Mouse (Mus musculus) forebrain, embryonic 16.5 days (tissue): ENCODE results near the gene Selenov. TPM values are rescaled to one million over a fixed set of nuclear protein-coding genes. Genes with fewer than 3 reads are reported as not detected.
A peak's percentile ranks its signal among the peaks of the same experiment; 100 is the strongest.

Experiments used
- ATAC-seq: fragments of 200-750 bp; cut with Nextera tagmentation; 2 replicates; pipeline ENCODE4 v1.8.0; 2017; ENCODE audit warnings: mild to moderate bottlenecking, moderate library complexity
- H3K27ac ChIP-seq: fragments of 300-500 bp; sonication (generic); 2 replicates; pipeline ENCODE4 v1.5.1; 2014; ENCODE audit warnings: low read length, control low read depth
- H3K27me3 ChIP-seq: fragments of 300-500 bp; sonication (generic); replicated peaks from 2 replicates; pipeline ENCODE4 v1.6.1; 2014; ENCODE audit warnings: low read length; ENCODE audit not compliant: control insufficient read depth, insufficient read depth
- H3K36me3 ChIP-seq: fragments of 300-500 bp; sonication (generic); 2 replicates; pipeline ENCODE4 v1.6.1; 2014; ENCODE audit not compliant: control insufficient read depth, insufficient read depth
- H3K4me1 ChIP-seq: fragments of 300-500 bp; sonication (generic); replicated peaks from 2 replicates; pipeline ENCODE4 v1.6.1; 2014; ENCODE audit warnings: low read length; ENCODE audit not compliant: control insufficient read depth, insufficient read depth
- H3K4me2 ChIP-seq: fragments of 300-500 bp; sonication (generic); 2 replicates; pipeline ENCODE4 v1.6.1; 2014; ENCODE audit warnings: mild to moderate bottlenecking, low read length, control low read depth
- H3K4me3 ChIP-seq: fragments of 300-500 bp; sonication (generic); replicated peaks from 2 replicates; pipeline ENCODE4 v1.5.1; 2014; ENCODE audit warnings: mild to moderate bottlenecking, low read length, control low read depth
- H3K9ac ChIP-seq: fragments of 300-500 bp; sonication (generic); replicated peaks from 2 replicates; pipeline ENCODE4 v1.6.1; 2014; ENCODE audit warnings: low read depth, low read length, control low read depth
- H3K9me3 ChIP-seq: fragments of 300-500 bp; sonication (generic); 2 replicates; pipeline ENCODE4 v1.6.1; 2016; ENCODE audit warnings: low read length; ENCODE audit not compliant: control insufficient read depth
- WGBS: fragments of 180-500 bp; shearing (Covaris S2); extraction: QIAGEN DNeasy Blood & Tissue Kit; methylation state at CpG from one replicate; pipeline ENCODE4 v1.1.7; 2014; 5-methylcytosine and 5-hydroxymethylcytosine counted together
- polyA plus RNA-seq: library from polyadenylated mRNA; unstranded; fragments of >200 nt; fragmentation: Nextera tagmentation; extraction: Ambion mirVana; gene quantifications from 2 replicates; pipeline ENCODE4 v1.2.1, GENCODE M21; 2015

The Selenov gene
- polyA plus RNA-seq, 1 experiment from 2014 or later = 0.16 TPM

- Histone ChIP-seq H3K36me3 (peaks cover 14% of the 10 kb centered on the region), H3K27me3 (no peaks in the 10 kb centered on the region; the same call in 1 of the 2 replicates), H3K9me3 (no peaks in the 10 kb centered on the region), H3K4me3 (peak within 1 kb of the TSS; percentile 47), H3K9ac (peak within 1 kb of the TSS; percentile 72), H3K4me2 (peak within 1 kb of the TSS; percentile 63), H3K4me1 (peaks cover 23% of the 10 kb centered on the region), H3K27ac (peak within 1 kb of the TSS; percentile 72)
- WGBS = under 1% methylated on average over 30 of the region's 30 CpGs
- peak; percentile 78 for ATAC-seq
Observed at GRCm38 (mm10) chr7:28301616-28302433, 10.8 kb upstream of the Selenov start, which contains the start of gene Dll3. Dll3 (minus strand) TSS chr7:28302238.

- peaks cover 25% of the 10 kb centered on the region for H3K4me1 ChIP-seq
- H3K9ac ChIP-seq = peak overlapping the region; percentile 16; the same call in 1 of the 2 replicates
- ATAC-seq = no peak
- no peaks in the 10 kb centered on the region for H3K36me3 ChIP-seq
- 6% methylated on average over 43 of the region's 43 CpGs for WGBS
- no peak overlapping the region for H3K27ac ChIP-seq
- H3K4me2 ChIP-seq = peak overlapping the region; percentile 37
- peak overlapping the region; percentile 6; the same call in 1 of the 2 replicates for H3K4me3 ChIP-seq
- no peaks in the 10 kb centered on the region for H3K9me3 ChIP-seq
- peaks cover 2% of the 10 kb centered on the region for H3K27me3 ChIP-seq
Observed at GRCm38 (mm10) chr7:28298837-28299625, 8.0 kb upstream of the Selenov start.

- Histone ChIP-seq H3K4me3 (peak overlapping the region; percentile 56), H3K4me2 (peak overlapping the region; percentile 73), H3K4me1 (peaks cover 20% of the 10 kb centered on the region), H3K9me3 (no peaks in the 10 kb centered on the region), H3K36me3 (no peaks in the 10 kb centered on the region), H3K9ac (peak overlapping the region; percentile 68), H3K27ac (no peak overlapping the region), H3K27me3 (peaks cover 36% of the 10 kb centered on the region)
- WGBS = under 1% methylated on average over 50 of the region's 63 CpGs
- peak; percentile 79 for ATAC-seq
Observed at GRCm38 (mm10) chr7:28294481-28294880, 3.5 kb upstream of the Selenov start.

- WGBS = under 1% methylated on average over 12 of the region's 18 CpGs
- Histone ChIP-seq H3K4me2 (peak overlapping the region; percentile 40), H3K9me3 (no peaks in the 10 kb centered on the region), H3K4me1 (peaks cover 14% of the 10 kb centered on the region), H3K9ac (no peak overlapping the region), H3K27ac (no peak overlapping the region), H3K36me3 (no peaks in the 10 kb centered on the region), H3K4me3 (peak overlapping the region; percentile 25), H3K27me3 (peaks cover 49% of the 10 kb centered on the region)
- 0 out of 2 replicates have a peak, but pooled peaks have one; percentile 19 for ATAC-seq
Observed at GRCm38 (mm10) chr7:28290165-28290564, 821 bp downstream of the Selenov start.

- no peak overlapping the region for H3K4me2 ChIP-seq
- no peaks in the 10 kb centered on the region for H3K27me3 ChIP-seq
- H3K9ac ChIP-seq = no peak overlapping the region
- no peak overlapping the region for H3K4me3 ChIP-seq
- no peaks in the 10 kb centered on the region for H3K36me3 ChIP-seq
- ATAC-seq = no peak
- no peaks in the 10 kb centered on the region for H3K9me3 ChIP-seq
- H3K4me1 ChIP-seq = peaks cover 17% of the 10 kb centered on the region
- WGBS = 82% methylated on average over 7 of the region's 7 CpGs
- no peak overlapping the region for H3K27ac ChIP-seq
Observed at GRCm38 (mm10) chr7:28280630-28281029, 10.4 kb downstream of the Selenov start.

GRCm38 (mm10) chr7:28278279-28278652 is 12.7 kb downstream of the Selenov start:
- 86% methylated on average over 7 of the region's 7 CpGs for WGBS
- Histone ChIP-seq H3K9me3 (no peaks in the 10 kb centered on the region), H3K4me3 (peak overlapping the region; percentile 74), H3K36me3 (no peaks in the 10 kb centered on the region), H3K9ac (peak overlapping the region; percentile 99), H3K27me3 (no peaks in the 10 kb centered on the region), H3K27ac (no peak overlapping the region), H3K4me1 (peaks cover 17% of the 10 kb centered on the region), H3K4me2 (peak overlapping the region; percentile 62)
- no peak for ATAC-seq

- peak within 1 kb of the TSS; percentile 62 for H3K4me2 ChIP-seq
- no peaks in the 10 kb centered on the region for H3K9me3 ChIP-seq
- peak within 1 kb of the TSS; percentile 99 for H3K9ac ChIP-seq
- 4% methylated on average over 68 of the region's 68 CpGs for WGBS
- H3K36me3 ChIP-seq = no peaks in the 10 kb centered on the region
- H3K4me3 ChIP-seq = peak within 1 kb of the TSS; percentile 74
- no peaks in the 10 kb centered on the region for H3K27me3 ChIP-seq
- ATAC-seq = peak; percentile 73
- peak within 1 kb of the TSS; percentile 78 for H3K27ac ChIP-seq
- peaks cover 17% of the 10 kb centered on the region for H3K4me1 ChIP-seq
Observed at GRCm38 (mm10) chr7:28277615-28278278, 13.2 kb downstream of the Selenov start, which contains the start of gene Eid2b. Eid2b (plus strand) TSS chr7:28277739.

- no peak; the same call in 1 of the 2 replicates for ATAC-seq
- 56% methylated on average over 8 of the region's 8 CpGs for WGBS
- H3K4me2 ChIP-seq = no peak overlapping the region
- H3K9me3 ChIP-seq = no peaks in the 10 kb centered on the region
- no peak overlapping the region for H3K9ac ChIP-seq
- no peaks in the 10 kb centered on the region for H3K27me3 ChIP-seq
- H3K4me3 ChIP-seq = no peak overlapping the region; the same call in 1 of the 2 replicates
- peaks cover 17% of the 10 kb centered on the region for H3K4me1 ChIP-seq
- peaks cover 3% of the 10 kb centered on the region; the same call in 1 of the 2 replicates for H3K36me3 ChIP-seq
- H3K27ac ChIP-seq = no peak overlapping the region
Observed at GRCm38 (mm10) chr7:28277237-28277614, 13.8 kb downstream of the Selenov start.
